Comparison of ENCODE assay signal across 8 mouse cellular contexts in genomic region chr5:29736073-29736900, GRCm38 (mm10). TPM values are rescaled to one million over a fixed set of nuclear protein-coding genes. Genes with fewer than 3 reads are reported as not detected.
DNase-seq lines count a peak whose midpoint lies in the region; ATAC-seq lines count a peak whose summit lies in the region.

No protein-coding gene starts in this region.

- ATAC-seq in forebrain, embryonic 11.5 days (replicated peaks; ENCODE audit: low FRiP score) = peak; percentile 72
- ATAC-seq in hindbrain, embryonic 15.5 days (ENCODE audit: low FRiP score, low read depth) = peak; percentile 71
- peak; percentile 50 for ATAC-seq in liver, embryonic 16.5 days (ENCODE audit: low read depth)
- peak; percentile 74 for ATAC-seq in neural tube, embryonic 13.5 days (ENCODE audit: low read depth)

- peak overlapping the region; percentile 89 for H3K27ac ChIP-seq in forebrain, embryonic 11.5 days (ENCODE audit: low read depth, low read length)
- H3K27ac ChIP-seq in hindbrain, embryonic 15.5 days (replicated peaks) = peak overlapping the region; percentile 97
- peak overlapping the region; percentile 96 for H3K27ac ChIP-seq in liver, embryonic 16.5 days (ENCODE audit: low read length)
- peak overlapping the region; percentile 96 for H3K27ac ChIP-seq in neural tube, embryonic 13.5 days (replicated peaks)

- H3K4me2 ChIP-seq in forebrain, embryonic 11.5 days (ENCODE audit: low read depth, low read length, severe bottlenecking) = peak overlapping the region; percentile 72
- peak overlapping the region; percentile 92 for H3K4me2 ChIP-seq in hindbrain, embryonic 15.5 days
- H3K4me2 ChIP-seq in liver, embryonic 16.5 days (ENCODE audit: low read depth, low read length) = peak overlapping the region; percentile 74
- H3K4me2 ChIP-seq in neural tube, embryonic 13.5 days = peak overlapping the region; percentile 88

- 2% methylated on average over 48 of the region's 48 CpGs for WGBS in forebrain, embryonic 11.5 days
- WGBS in hindbrain, embryonic 15.5 days = 1% methylated on average over 48 of the region's 48 CpGs
- WGBS in liver, embryonic 16.5 days (ENCODE audit: insufficient replicate concordance) = under 1% methylated on average over 48 of the region's 48 CpGs
- WGBS in neural tube, embryonic 13.5 days = 2% methylated on average over 48 of the region's 48 CpGs

- peaks cover 8% of the 10 kb centered on the region; the same call in 1 of the 2 replicates for H3K4me1 ChIP-seq in forebrain, embryonic 11.5 days (replicated peaks; ENCODE audit: control insufficient read depth, insufficient read depth, low read length)
- peaks cover 47% of the 10 kb centered on the region for H3K4me1 ChIP-seq in hindbrain, embryonic 15.5 days (replicated peaks)
- H3K4me1 ChIP-seq in liver, embryonic 16.5 days (ENCODE audit: control insufficient read depth, low read depth, low read length) = peaks cover 23% of the 10 kb centered on the region
- peaks cover 42% of the 10 kb centered on the region for H3K4me1 ChIP-seq in neural tube, embryonic 13.5 days (replicated peaks)

- no peaks in the 10 kb centered on the region for H3K27me3 ChIP-seq in forebrain, embryonic 11.5 days (ENCODE audit: control insufficient read depth, insufficient read depth, low read length)
- H3K27me3 ChIP-seq in hindbrain, embryonic 15.5 days = no peaks in the 10 kb centered on the region
- no peaks in the 10 kb centered on the region for H3K27me3 ChIP-seq in liver, embryonic 16.5 days (ENCODE audit: control insufficient read depth, insufficient read depth, low read depth, low read length)
- H3K27me3 ChIP-seq in neural tube, embryonic 13.5 days = no peaks in the 10 kb centered on the region

- H3K9ac ChIP-seq in forebrain, embryonic 11.5 days (ENCODE audit: low read length) = peak overlapping the region; percentile 95
- peak overlapping the region; percentile 90 for H3K9ac ChIP-seq in hindbrain, embryonic 15.5 days
- H3K9ac ChIP-seq in liver, embryonic 16.5 days (ENCODE audit: low read depth, low read length) = peak overlapping the region; percentile 94
- peak overlapping the region; percentile 87 for H3K9ac ChIP-seq in neural tube, embryonic 13.5 days

- H3K36me3 ChIP-seq in forebrain, embryonic 11.5 days (ENCODE audit: control insufficient read depth, insufficient read depth, low read length) = no peaks in the 10 kb centered on the region
- no peaks in the 10 kb centered on the region for H3K36me3 ChIP-seq in hindbrain, embryonic 15.5 days
- no peaks in the 10 kb centered on the region for H3K36me3 ChIP-seq in liver, embryonic 16.5 days (ENCODE audit: control insufficient read depth, insufficient read depth)
- no peaks in the 10 kb centered on the region for H3K36me3 ChIP-seq in neural tube, embryonic 13.5 days

- peak overlapping the region; percentile 92 for H3K4me3 ChIP-seq in forebrain, embryonic 11.5 days (ENCODE audit: low read depth, low read length)
- H3K4me3 ChIP-seq in hindbrain, embryonic 15.5 days = peak overlapping the region; percentile 100
- peak overlapping the region; percentile 94 for H3K4me3 ChIP-seq in liver, embryonic 16.5 days (ENCODE audit: low read depth, low read length)
- peak overlapping the region; percentile 82 for H3K4me3 ChIP-seq in neural tube, embryonic 13.5 days

- peak; percentile 32 for DNase-seq in ovary, adult 18-20 months (ENCODE audit: low spot score)
- no peak for DNase-seq in ovary, postnatal 10 days (ENCODE audit: low spot score)
- peak; percentile 79 for DNase-seq in adrenal gland, postnatal 14 days
- DNase-seq in forebrain, embryonic 11.5 days (ENCODE audit: low spot score) = peak; percentile 68
- DNase-seq in cerebellum, adult 18-20 months = no peak

- H3K9me3 ChIP-seq in forebrain, embryonic 11.5 days (ENCODE audit: control insufficient read depth, low read length) = no peaks in the 10 kb centered on the region
- no peaks in the 10 kb centered on the region for H3K9me3 ChIP-seq in hindbrain, embryonic 15.5 days
- no peaks in the 10 kb centered on the region for H3K9me3 ChIP-seq in liver, embryonic 16.5 days (replicated peaks; ENCODE audit: control insufficient read depth, low read length)
- no peaks in the 10 kb centered on the region for H3K9me3 ChIP-seq in neural tube, embryonic 13.5 days

RNA-seq across cellular contexts. Expression of gene Gm5129, which starts 0.6 kb away (rescaled TPM):
- total RNA-seq in adrenal gland, postnatal 14 days (2021) = not detected in 2 replicates
- polyA plus RNA-seq in forebrain, embryonic 11.5 days (2014; fragmentation: Nextera tagmentation; extraction: Ambion mirVana) = not detected in 2 replicates
- polyA plus RNA-seq in hindbrain, embryonic 15.5 days (2015; fragmentation: Nextera tagmentation; extraction: Ambion mirVana) = not detected in 2 replicates
- not detected in 2 replicates for polyA plus RNA-seq in liver, embryonic 16.5 days (2015; fragmentation: Nextera tagmentation; extraction: Ambion mirVana)
- not detected in 2 replicates for polyA plus RNA-seq in neural tube, embryonic 13.5 days (2015; fragmentation: Nextera tagmentation; extraction: Ambion mirVana)

RNA-seq across cellular contexts. Expression of gene Dnajb6, which starts 0.8 kb away (rescaled TPM):
- total RNA-seq in adrenal gland, postnatal 14 days (2021) = 126 and 133 TPM in 2 replicates
- polyA plus RNA-seq in forebrain, embryonic 11.5 days (2014; fragmentation: Nextera tagmentation; extraction: Ambion mirVana) = 210 and 226 TPM in 2 replicates
- 269 and 274 TPM in 2 replicates for polyA plus RNA-seq in hindbrain, embryonic 15.5 days (2015; fragmentation: Nextera tagmentation; extraction: Ambion mirVana)
- 70.9 and 75.8 TPM in 2 replicates for polyA plus RNA-seq in liver, embryonic 16.5 days (2015; fragmentation: Nextera tagmentation; extraction: Ambion mirVana)
- 302 and 306 TPM in 2 replicates for polyA plus RNA-seq in neural tube, embryonic 13.5 days (2015; fragmentation: Nextera tagmentation; extraction: Ambion mirVana)

Comparison
In these comparisons a context has a peak if more than half of its experiments do, and no peak if none do; other contexts are left out.
1. DNase-seq: peak in ovary, adult 18-20 months (single experiment), adrenal gland, postnatal 14 days (single experiment) and forebrain, embryonic 11.5 days (single experiment); none in ovary, postnatal 10 days (single experiment) and cerebellum, adult 18-20 months (0 of 2).
2. Peak in every context shown above with its lines, with median percentiles within 50 percentile points of each other: ATAC-seq, H3K27ac ChIP-seq, H3K4me2 ChIP-seq, H3K4me3 ChIP-seq and H3K9ac ChIP-seq.